Mouse (Mus musculus): ENCODE measurements at regions not wholly inside any gene's neighbourhood (a gene's known extent, or its start where the extent isn't known, plus 50 kb on each side); places are given as distances from the start of the nearest gene placed in this dataset.

DNA sequence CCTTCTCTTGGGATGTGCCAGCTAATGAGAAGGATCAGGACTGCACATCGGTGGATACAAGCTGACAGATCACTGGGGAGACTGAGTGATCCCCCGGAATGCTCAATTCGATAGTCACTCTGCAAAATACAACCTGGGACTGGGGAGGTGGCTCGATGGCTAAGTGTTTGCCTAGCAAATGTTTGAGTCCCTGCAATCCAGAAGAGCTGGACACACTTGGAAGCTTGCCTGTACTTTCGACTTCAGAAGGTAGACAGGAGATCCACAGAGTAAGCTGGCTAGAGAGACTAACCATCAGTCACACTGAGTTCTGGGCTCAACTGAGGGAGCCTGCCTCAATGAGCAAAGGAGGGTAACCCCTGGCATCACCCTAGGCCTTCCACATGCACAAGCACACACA lies 69.7 kb downstream of the Rplp1 start:
- TF ChIP-seq POLR2A (IDR thresholded peaks at IDR 0.05; ENCODE audit: insufficient read depth, low read length), result no peak
- TF ChIP-seq CTCF (IDR thresholded peaks at IDR 0.05; ENCODE audit: low read depth, low read length), result no peak
